Mouse (Mus musculus): ENCODE measurements around the gene Gsta2. TPM values are rescaled to one million over a fixed set of nuclear protein-coding genes. Genes with fewer than 3 reads are reported as not detected.

Gsta2 gene
- polyA plus RNA-seq, 1 experiment from 2014 or later, result 0.21 TPM

DNA sequence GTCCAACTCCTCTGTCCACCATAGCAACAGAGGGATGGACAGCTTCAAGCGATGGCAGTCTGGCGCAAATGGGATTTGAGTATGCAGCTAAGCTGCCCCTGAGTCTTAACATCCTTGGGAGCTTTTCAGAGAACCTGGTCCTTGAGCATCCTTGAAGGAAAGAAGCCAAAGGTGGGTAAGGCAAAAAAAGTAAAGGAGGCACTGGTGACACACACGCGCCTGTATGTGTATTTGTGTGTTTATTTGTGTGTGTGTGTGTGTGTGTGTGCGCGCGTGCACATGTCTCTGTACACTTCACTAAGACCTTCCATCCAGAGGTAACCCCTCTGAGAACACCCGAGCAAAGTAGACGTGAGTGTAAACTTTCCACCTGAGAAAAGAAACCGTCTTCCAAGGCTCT, 38.2 kb upstream of the Gsta2 start:
- DNase-seq, result no peak
- H3K27ac ChIP-seq (ENCODE audit: low read depth), result no peak overlapping the region
- ATAC-seq (ENCODE audit: insufficient read depth), result no peak
- no peak overlapping the region for H3K4me3 ChIP-seq (ENCODE audit: low read depth, low read length)
- no peak overlapping the region for H3K4me2 ChIP-seq
- no peaks in the 10 kb centered on the region for H3K4me1 ChIP-seq (ENCODE audit: insufficient read depth)
- H3K9me3 ChIP-seq (ENCODE audit: low read depth, low read length), result no peaks in the 10 kb centered on the region
- TF ChIP-seq CTCF (IDR thresholded peaks at IDR 0.05; ENCODE audit: low read depth), result no peak
- no peaks in the 10 kb centered on the region for H3K36me3 ChIP-seq (ENCODE audit: insufficient read depth)
- H3K9ac ChIP-seq, result no peak overlapping the region
- 81% methylated on average over 10 of the region's 10 CpGs for WGBS
- peaks cover 55% of the 10 kb centered on the region for H3K27me3 ChIP-seq (ENCODE audit: insufficient read depth, low read length)

DNA sequence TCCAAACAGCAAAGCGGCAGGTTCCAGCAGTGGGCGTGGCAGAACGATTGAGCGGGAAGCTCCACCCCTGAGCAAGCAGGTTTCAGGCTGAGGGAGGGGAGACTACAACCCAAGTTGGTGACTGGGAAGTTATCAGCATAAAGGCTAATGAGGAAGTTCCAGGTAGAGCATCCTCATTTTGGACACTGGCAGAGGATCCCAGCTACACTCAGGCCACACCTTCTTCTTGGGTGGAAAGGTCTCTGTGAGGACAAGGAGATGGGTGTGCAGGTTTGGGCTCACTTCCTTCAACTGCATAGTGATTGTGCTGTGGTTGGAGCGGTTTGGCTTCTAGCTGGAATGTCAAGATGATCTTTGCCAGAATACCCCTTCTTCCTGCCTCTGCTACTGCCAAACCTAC, 34.4 kb upstream of the Gsta2 start:
- peaks cover 27% of the 10 kb centered on the region for H3K27me3 ChIP-seq (ENCODE audit: insufficient read depth, low read length)
- H3K9me3 ChIP-seq (ENCODE audit: low read depth, low read length), result no peaks in the 10 kb centered on the region
- ATAC-seq (ENCODE audit: insufficient read depth) (no peak), DNase-seq (no peak)
- H3K9ac ChIP-seq, result no peak overlapping the region
- no peak overlapping the region for H3K4me2 ChIP-seq
- TF ChIP-seq CTCF (IDR thresholded peaks at IDR 0.05; ENCODE audit: low read depth), result no peak
- whole genome bisulfite sequencing, result 32% methylated on average over 5 of the region's 5 CpGs
- no peak overlapping the region for H3K27ac ChIP-seq (ENCODE audit: low read depth)
- H3K4me3 ChIP-seq (ENCODE audit: low read depth, low read length), result no peak overlapping the region
- no peaks in the 10 kb centered on the region for H3K4me1 ChIP-seq (ENCODE audit: insufficient read depth)
- no peaks in the 10 kb centered on the region for H3K36me3 ChIP-seq (ENCODE audit: insufficient read depth)

DNA sequence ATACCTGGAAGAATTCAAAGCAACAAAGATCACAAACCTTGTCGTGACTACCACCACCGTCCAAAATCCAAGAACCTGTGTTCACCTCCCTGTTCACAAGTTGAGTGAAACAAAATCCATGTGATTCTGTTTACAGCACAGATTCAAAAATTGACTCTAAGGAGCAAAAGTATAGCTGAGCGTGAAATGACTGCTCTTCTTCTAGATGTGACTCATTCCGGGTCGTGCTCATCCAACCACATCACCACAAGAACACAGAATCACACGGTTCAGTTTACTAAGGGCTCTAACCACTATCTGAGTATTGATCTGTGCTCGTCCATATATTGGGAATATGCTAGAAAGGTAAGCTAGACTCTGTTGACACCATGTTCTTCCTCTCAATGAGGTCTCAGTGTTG, 31.4 kb upstream of the Gsta2 start:
- Histone ChIP-seq H3K27ac (ENCODE audit: low read depth) (no peak overlapping the region), H3K4me2 (no peak overlapping the region), H3K4me3 (ENCODE audit: low read depth, low read length) (no peak overlapping the region), H3K36me3 (ENCODE audit: insufficient read depth) (no peaks in the 10 kb centered on the region), H3K9me3 (ENCODE audit: low read depth, low read length) (no peaks in the 10 kb centered on the region), H3K4me1 (ENCODE audit: insufficient read depth) (no peaks in the 10 kb centered on the region), H3K27me3 (ENCODE audit: insufficient read depth, low read length) (no peaks in the 10 kb centered on the region), H3K9ac (no peak overlapping the region)
- ATAC-seq (ENCODE audit: insufficient read depth) (no peak), DNase-seq (no peak)
- 89% methylated on average over 7 of the region's 7 CpGs for WGBS
- no peak for TF ChIP-seq CTCF (IDR thresholded peaks at IDR 0.05; ENCODE audit: low read depth)

DNA sequence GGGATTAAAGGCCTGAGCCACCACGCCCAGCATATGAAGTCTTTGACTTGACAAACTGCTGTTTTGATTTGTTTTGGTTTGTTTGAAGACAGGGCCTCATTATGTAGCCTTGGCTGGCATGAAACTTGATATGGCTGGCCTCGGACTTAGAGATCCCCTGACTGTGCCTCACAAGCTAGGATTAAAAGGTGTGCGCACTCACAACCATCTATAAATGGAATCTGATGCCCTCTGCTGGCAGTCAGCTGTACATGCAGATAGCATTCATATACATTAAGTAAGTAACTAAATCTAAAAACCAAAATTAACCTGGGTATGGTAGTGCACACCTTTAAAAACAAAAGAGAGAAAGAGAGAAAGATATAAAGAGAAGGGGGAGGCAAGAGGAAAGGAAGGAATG, 30.3 kb upstream of the Gsta2 start:
- no peaks in the 10 kb centered on the region for H3K27me3 ChIP-seq (ENCODE audit: insufficient read depth, low read length)
- no peaks in the 10 kb centered on the region for H3K4me1 ChIP-seq (ENCODE audit: insufficient read depth)
- WGBS, result 46% methylated on average over 3 of the region's 3 CpGs
- no peaks in the 10 kb centered on the region for H3K36me3 ChIP-seq (ENCODE audit: insufficient read depth)
- H3K4me3 ChIP-seq (ENCODE audit: low read depth, low read length), result no peak overlapping the region
- no peak overlapping the region for H3K4me2 ChIP-seq
- no peak for ATAC-seq (ENCODE audit: insufficient read depth)
- DNase-seq, result peak; percentile 47
- no peaks in the 10 kb centered on the region for H3K9me3 ChIP-seq (ENCODE audit: low read depth, low read length)
- no peak overlapping the region for H3K9ac ChIP-seq
- peak; percentile 72 for TF ChIP-seq CTCF (IDR thresholded peaks at IDR 0.05; ENCODE audit: low read depth)
- H3K27ac ChIP-seq (ENCODE audit: low read depth), result no peak overlapping the region

DNA sequence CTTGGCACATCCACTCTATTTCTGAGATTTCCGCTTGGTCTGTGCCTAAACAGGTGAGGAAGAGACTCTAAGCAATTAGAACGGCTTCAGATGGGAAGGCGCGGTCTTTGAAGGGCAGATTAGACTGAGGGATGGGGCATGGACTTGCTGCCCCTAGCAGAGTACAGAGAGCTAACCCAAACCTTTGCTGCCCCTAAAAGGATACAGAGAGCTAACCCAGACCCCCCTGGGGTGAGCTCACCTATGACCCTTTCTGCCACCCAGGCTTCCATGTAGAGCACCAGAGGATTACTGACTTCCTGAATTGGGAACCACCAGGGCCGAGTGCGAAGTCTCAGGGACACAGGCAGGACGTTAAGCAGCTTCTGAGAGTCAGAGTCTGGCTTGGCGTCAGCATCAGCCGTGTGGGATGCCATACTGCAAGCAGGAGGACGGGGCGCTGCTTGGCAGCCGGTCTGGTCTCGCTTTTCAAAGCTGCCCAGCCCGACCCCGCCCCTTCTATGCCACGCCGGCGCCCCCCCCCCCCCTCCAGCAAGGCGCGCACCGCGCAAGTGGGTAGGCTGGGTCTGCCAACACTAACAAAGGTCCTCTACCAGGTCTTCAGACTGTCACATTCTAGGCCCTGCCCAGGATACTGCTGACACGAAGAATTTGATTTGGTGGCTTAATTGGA, 22.7 kb upstream of the Gsta2 start, which contains the start of gene Ooep:
Ooep (minus strand) TSS at position 613 of the 673 bp plus-strand sequence.
- Histone ChIP-seq H3K9me3 (ENCODE audit: low read depth, low read length) (no peaks in the 10 kb centered on the region), H3K36me3 (ENCODE audit: insufficient read depth) (no peaks in the 10 kb centered on the region), H3K27me3 (ENCODE audit: insufficient read depth, low read length) (peaks cover 8% of the 10 kb centered on the region), H3K27ac (ENCODE audit: low read depth) (no peak within 1 kb of the TSS), H3K4me3 (ENCODE audit: low read depth, low read length) (peak within 1 kb of the TSS; percentile 23), H3K4me2 (peak within 1 kb of the TSS; percentile 61), H3K4me1 (ENCODE audit: insufficient read depth) (peaks cover 3% of the 10 kb centered on the region; the same call in 1 of the 2 replicates), H3K9ac (peak within 1 kb of the TSS; percentile 9; the same call in 1 of the 2 replicates)
- 7% methylated on average over 20 of the region's 23 CpGs for WGBS
- ATAC-seq (ENCODE audit: insufficient read depth) (peak; percentile 80), DNase-seq (peak; percentile 72)
- 0 out of 2 replicates have a peak, but pooled peaks have one; percentile 3 for TF ChIP-seq CTCF (IDR thresholded peaks at IDR 0.05; ENCODE audit: low read depth)

GRCm38 (mm10) chr9:78377546-78377945, 22.0 kb upstream of the Gsta2 start:
- no peak for TF ChIP-seq CTCF (IDR thresholded peaks at IDR 0.05; ENCODE audit: low read depth)

DNA sequence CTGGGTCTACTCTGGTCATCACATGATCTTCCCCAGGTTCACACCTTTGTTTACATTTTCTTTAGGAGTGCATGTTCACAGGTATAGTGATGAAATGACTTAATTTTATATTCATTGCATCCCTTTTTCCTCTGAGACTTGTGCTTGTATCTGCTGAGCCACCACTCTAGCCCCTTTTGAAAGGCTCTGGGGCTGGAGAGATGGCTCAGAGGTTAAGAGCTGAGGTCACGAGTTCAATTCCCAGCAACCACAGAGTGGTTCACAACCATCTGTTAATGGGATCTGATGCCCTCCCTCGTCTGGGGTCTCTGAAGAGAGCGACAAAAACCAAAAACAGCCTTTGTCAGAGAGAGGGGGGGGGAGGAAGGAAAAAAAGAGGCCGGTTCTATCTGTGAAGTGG, 19.9 kb upstream of the Gsta2 start:
- no peak overlapping the region for H3K9ac ChIP-seq
- no peak overlapping the region for H3K4me2 ChIP-seq
- no peak for TF ChIP-seq CTCF (IDR thresholded peaks at IDR 0.05; ENCODE audit: low read depth)
- no peaks in the 10 kb centered on the region for H3K36me3 ChIP-seq (ENCODE audit: insufficient read depth)
- H3K4me1 ChIP-seq (ENCODE audit: insufficient read depth), result peaks cover 3% of the 10 kb centered on the region; the same call in 1 of the 2 replicates
- 69% methylated on average over 4 of the region's 4 CpGs for WGBS
- no peak overlapping the region for H3K4me3 ChIP-seq (ENCODE audit: low read depth, low read length)
- ATAC-seq (ENCODE audit: insufficient read depth) (no peak), DNase-seq (no peak)
- H3K9me3 ChIP-seq (ENCODE audit: low read depth, low read length), result no peaks in the 10 kb centered on the region
- no peak overlapping the region for H3K27ac ChIP-seq (ENCODE audit: low read depth)
- H3K27me3 ChIP-seq (ENCODE audit: insufficient read depth, low read length), result peaks cover 8% of the 10 kb centered on the region

More at GRCm38 (mm10) chr9:78377546-78377945, 22.0 kb upstream of the Gsta2 start:
- Histone ChIP-seq H3K27ac (ENCODE audit: low read depth) (no peak overlapping the region), H3K4me3 (ENCODE audit: low read depth, low read length) (peak overlapping the region; percentile 23; the same call in 1 of the 2 replicates), H3K36me3 (ENCODE audit: insufficient read depth) (no peaks in the 10 kb centered on the region), H3K4me2 (peak overlapping the region; percentile 61), H3K9ac (no peak overlapping the region), H3K4me1 (ENCODE audit: insufficient read depth) (peaks cover 3% of the 10 kb centered on the region; the same call in 1 of the 2 replicates), H3K9me3 (ENCODE audit: low read depth, low read length) (no peaks in the 10 kb centered on the region), H3K27me3 (ENCODE audit: insufficient read depth, low read length) (peaks cover 8% of the 10 kb centered on the region)
- ATAC-seq (ENCODE audit: insufficient read depth) (no peak), DNase-seq (no peak)
- 40% methylated on average over 8 of the region's 8 CpGs for WGBS
